Mouse (Mus musculus): Measurements from ENCODE around the gene Myocd.

- TF ChIP-seq POLR2A (IDR thresholded peaks at IDR 0.05; ENCODE audit: insufficient read depth, low read length) (no peak), CTCF (IDR thresholded peaks at IDR 0.05; ENCODE audit: low read depth, low read length) (no peak)
Observed at GRCm38 (mm10) chr11:65303824-65304223, 34.0 kb upstream of the Myocd start.
